Mouse (Mus musculus) fibroblast of lung, adult 2 months (primary cell): ENCODE data around the gene Mapk1.

Source experiments
- DNase-seq: peaks from one replicate; pipeline ENCODE4 v3.0.0-alpha.2; 2011; ENCODE audit warnings: low read depth

The Mapk1 gene

DNA sequence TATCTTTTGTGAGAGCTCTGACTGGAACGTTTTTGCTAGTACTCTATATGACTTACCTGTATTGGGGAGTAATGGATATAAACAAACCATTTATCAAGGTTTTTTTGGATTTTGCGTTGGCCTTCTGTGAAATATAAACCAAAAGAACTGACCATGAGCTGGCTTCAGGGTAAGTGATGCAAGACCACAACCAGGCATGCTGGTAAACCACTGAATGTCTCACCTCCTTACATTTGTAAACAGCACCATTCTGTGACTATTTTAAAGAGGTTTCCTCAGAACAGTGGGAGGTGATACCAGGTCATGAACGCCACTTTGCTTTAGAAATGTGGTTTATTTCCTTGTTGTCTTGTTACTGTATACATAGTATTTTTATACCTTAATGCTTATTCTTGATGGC, 103.1 kb downstream of the Mapk1 start:
- DNase-seq = no peak

DNA sequence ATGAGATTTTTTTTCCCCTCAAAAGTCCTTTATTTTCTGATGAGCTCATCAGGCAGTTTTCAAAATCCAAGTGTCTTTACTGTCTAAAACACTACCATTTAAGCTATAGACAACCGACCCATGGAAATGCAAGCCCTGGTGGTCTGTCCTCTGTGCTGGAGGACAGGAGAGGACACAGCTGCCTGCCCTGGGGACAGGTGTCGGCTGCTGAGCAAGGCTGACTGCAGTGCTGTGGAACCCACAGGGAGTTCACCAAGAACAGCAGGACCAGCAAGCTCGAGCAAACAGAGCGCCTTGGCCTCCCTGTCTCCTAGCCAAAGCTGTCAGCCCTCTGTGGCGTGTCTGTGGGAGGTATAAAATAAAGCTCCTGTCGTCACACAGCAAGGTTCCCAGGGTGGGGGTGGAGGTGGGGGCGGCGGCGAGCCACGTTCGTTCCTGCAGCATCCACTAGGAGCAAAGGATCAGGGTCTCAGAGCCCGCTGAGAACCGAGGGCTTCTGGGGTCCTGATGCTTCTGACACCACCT, 103.5 kb downstream of the Mapk1 start:
- no peak for DNase-seq

DNA sequence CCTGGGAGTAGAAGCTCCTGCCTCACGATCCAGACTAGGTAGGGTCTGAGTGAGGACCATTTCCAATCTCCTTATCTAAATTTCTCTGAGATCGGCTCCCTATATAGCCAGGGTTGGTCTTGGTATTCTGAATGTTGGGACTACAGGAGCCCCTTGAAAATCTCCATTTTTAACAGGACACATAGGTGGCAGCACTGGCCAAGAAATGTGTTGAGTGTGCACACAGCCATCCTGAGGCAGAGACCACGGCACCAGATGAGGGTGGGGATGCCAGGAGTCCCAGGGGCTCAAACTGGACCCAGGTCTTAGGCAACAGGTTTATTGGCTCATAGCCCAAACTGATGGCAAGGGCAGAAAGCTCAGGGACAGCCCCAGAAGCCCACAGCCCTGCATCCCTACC, 105.2 kb downstream of the Mapk1 start:
- DNase-seq = no peak

DNA sequence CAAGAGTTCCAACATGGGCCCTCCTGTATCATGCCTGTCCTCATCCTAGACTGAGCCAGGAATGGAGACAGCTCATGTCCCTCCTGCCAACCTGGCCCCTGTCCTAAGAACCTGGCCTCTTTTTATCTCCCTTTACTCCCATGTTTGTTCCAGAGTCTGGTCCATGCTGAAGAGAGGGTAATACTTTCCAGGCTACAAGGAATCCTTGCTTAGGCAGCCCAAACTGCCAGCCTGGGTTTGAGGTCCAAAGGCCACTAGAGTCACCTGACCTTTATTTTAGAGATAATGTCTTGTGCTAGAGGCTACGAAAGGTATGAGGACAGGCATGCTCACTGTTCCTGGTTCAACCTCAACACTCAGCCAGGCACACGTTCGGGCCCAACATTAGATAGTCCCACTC, 113.8 kb downstream of the Mapk1 start:
- DNase-seq = no peak
